In genomic region chr13:89779208-89779911, GRCm38 (mm10) we compare ENCODE assay signal across 9 mouse cellular contexts. TPM values are rescaled to one million over a fixed set of nuclear protein-coding genes. Genes with fewer than 3 reads are reported as not detected.
DNase-seq lines count a peak whose midpoint lies in the region; ATAC-seq lines count a peak whose summit lies in the region.
"Had no signal": no experiment of that assay in that cellular context is flagged by ENCODE, and none has a peak within 500 bp of the region (broad histone marks: within the 10 kb centered on the region; RNA-seq: fewer than 3 reads in every experiment).

No protein-coding gene starts in this region.

- no peaks in the 10 kb centered on the region for H3K27me3 ChIP-seq in heart, embryonic 12.5 days (replicated peaks)
- no peaks in the 10 kb centered on the region for H3K27me3 ChIP-seq in hindbrain, embryonic 14.5 days (ENCODE audit: control insufficient read depth, insufficient read depth, low read length)
- H3K27me3 ChIP-seq: limb, embryonic 13.5 days had no signal

- no peak overlapping the region for H3K4me2 ChIP-seq in heart, embryonic 12.5 days
- no peak overlapping the region for H3K4me2 ChIP-seq in hindbrain, embryonic 14.5 days (replicated peaks)
- H3K4me2 ChIP-seq: limb, embryonic 13.5 days had no signal

- no peaks in the 10 kb centered on the region for H3K9me3 ChIP-seq in heart, embryonic 12.5 days (replicated peaks)
- no peaks in the 10 kb centered on the region for H3K9me3 ChIP-seq in hindbrain, embryonic 14.5 days (ENCODE audit: control insufficient read depth, low read length)
- H3K9me3 ChIP-seq: limb, embryonic 13.5 days had no signal

- WGBS in heart, embryonic 12.5 days: 53% methylated on average over 7 of the region's 7 CpGs
- WGBS in hindbrain, embryonic 14.5 days: 65% methylated on average over 7 of the region's 7 CpGs

- no peak for ATAC-seq in heart, embryonic 12.5 days (ENCODE audit: insufficient number of reproducible peaks, low FRiP score)
- no peak for ATAC-seq in hindbrain, embryonic 14.5 days (ENCODE audit: low FRiP score)
- peak; percentile 82 for ATAC-seq in megakaryocyte progenitor cell, adult 5-6 weeks (replicated peaks; ENCODE audit: poor library complexity)

- H3K27ac ChIP-seq in heart, embryonic 12.5 days (ENCODE audit: poor library complexity, severe bottlenecking): no peak overlapping the region
- H3K27ac ChIP-seq in hindbrain, embryonic 14.5 days: no peak overlapping the region
- H3K27ac ChIP-seq: limb, embryonic 13.5 days had no signal

- no peaks in the 10 kb centered on the region for H3K36me3 ChIP-seq in heart, embryonic 12.5 days
- H3K36me3 ChIP-seq in hindbrain, embryonic 14.5 days (replicated peaks; ENCODE audit: control insufficient read depth, insufficient read depth): no peaks in the 10 kb centered on the region
- H3K36me3 ChIP-seq: limb, embryonic 13.5 days had no signal

- peak; percentile 61 for DNase-seq in heart, adult 8-10 months (ENCODE audit: low spot score)
- peak; percentile 80 for DNase-seq in adrenal gland, postnatal 10 days
- peak; percentile 45 for DNase-seq in embryo, embryonic 9.5 days (ENCODE audit: extremely low spot score)
- DNase-seq in hindbrain, embryonic 14.5 days (ENCODE audit: low spot score): peak; percentile 85
- peak; percentile 25 to 62 for DNase-seq in layer of hippocampus, postnatal 14 days (ENCODE audit: low spot score in 2 of 2)
- DNase-seq in telencephalon, adult 2 months (ENCODE audit: low read depth, low spot score): peak; percentile 42

- H3K4me3 ChIP-seq in heart, embryonic 12.5 days: no peak overlapping the region
- H3K4me3 ChIP-seq in hindbrain, embryonic 14.5 days (replicated peaks; ENCODE audit: low read length): no peak overlapping the region
- H3K4me3 ChIP-seq: limb, embryonic 13.5 days had no signal

- H3K4me1 ChIP-seq in heart, embryonic 12.5 days (replicated peaks): peaks cover 5% of the 10 kb centered on the region
- no peaks in the 10 kb centered on the region for H3K4me1 ChIP-seq in hindbrain, embryonic 14.5 days (replicated peaks; ENCODE audit: control insufficient read depth, insufficient read depth, low read length)
- H3K4me1 ChIP-seq: limb, embryonic 13.5 days had no signal

- no peak overlapping the region for H3K9ac ChIP-seq in heart, embryonic 12.5 days
- no peak overlapping the region for H3K9ac ChIP-seq in hindbrain, embryonic 14.5 days
- H3K9ac ChIP-seq: limb, embryonic 13.5 days had no signal

RNA-seq across cellular contexts. Expression of gene Vcan, which starts 37.1 kb away (rescaled TPM):
- total RNA-seq in heart, adult 8-10 months (2022): 10 to 100 TPM in 1 of 4 experiments, 1 to 10 TPM in 3; 4.1 to 14.0 (median 7.9) TPM
- polyA plus RNA-seq in heart, embryonic 12.5 days (2016; fragmentation: Nextera tagmentation; extraction: Ambion mirVana): 134 and 146 TPM in 2 replicates
- total RNA-seq in adrenal gland, postnatal 10 days (2021): 10 to 100 TPM; 14.4 to 16.1 TPM
- polyA plus RNA-seq in hindbrain, embryonic 14.5 days (2014; fragmentation: Nextera tagmentation; extraction: Ambion mirVana): 39.3 and 40.6 TPM in 2 replicates
- 10 to 100 TPM; 34.6 to 39.0 TPM for total RNA-seq in layer of hippocampus, postnatal 14 days (2021)
- total RNA-seq in megakaryocyte progenitor cell, adult 5-6 weeks (2015): 0.68 and 1.2 TPM in 2 replicates
- 0.29 and 0.30 TPM in 2 replicates for total RNA-seq in megakaryocyte progenitor cell, adult 5-6 weeks (2017)
